Mouse (Mus musculus) mature B cell (primary cell): ENCODE measurements around the gene Kcnj13.

Experiments
- in situ Hi-C: fragments of 300-500 bp; cut with MboI; formaldehyde crosslinking; loops from 2 replicates; pipeline ENCODE4 v1.14.3; 2019

The Kcnj13 gene

DNA sequence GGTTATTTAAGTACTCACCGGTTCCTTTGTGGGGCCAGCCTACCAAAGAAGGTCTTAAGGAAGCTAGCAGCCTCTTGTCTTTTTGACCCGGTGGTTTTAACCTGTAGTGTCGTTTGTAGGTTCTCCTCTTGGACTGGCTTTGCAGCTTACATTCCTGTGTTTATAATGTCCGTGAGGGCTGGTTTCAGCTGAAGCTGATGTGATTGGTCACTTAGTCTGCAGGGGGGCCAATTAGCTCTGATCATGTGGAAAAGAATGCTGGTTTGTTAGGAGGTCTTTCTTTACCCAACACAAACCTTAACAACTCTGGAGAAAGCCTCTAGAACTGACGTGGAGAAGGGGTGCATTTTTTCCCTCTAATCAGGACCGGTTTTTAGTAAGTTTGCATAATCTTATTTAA is at the start of gene Kcnj13:
TSS of gene Kcnj13 (minus strand) at position 136 of the 400 bp plus-strand sequence.
- in situ Hi-C loops = no loop called here

DNA sequence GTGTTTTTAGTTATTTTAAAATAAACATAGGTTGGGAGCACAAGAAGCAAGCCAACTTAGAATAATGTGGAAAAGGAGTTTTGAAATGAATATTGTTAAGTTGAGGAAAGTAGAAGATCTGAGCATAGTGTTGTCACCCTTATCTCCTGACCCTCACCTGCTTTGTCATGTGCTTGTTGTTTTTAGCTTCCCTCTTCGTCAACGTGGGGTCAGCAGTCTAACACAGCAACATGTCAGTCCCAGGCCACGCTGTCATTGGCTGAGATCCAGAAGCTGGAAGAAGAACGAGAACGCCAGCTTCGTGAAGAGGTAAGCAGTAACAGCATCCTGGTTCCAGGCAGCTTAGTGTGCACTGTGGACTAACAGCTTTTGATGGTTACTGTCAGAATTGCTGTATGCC is 42.1 kb upstream of the Kcnj13 start:
- in situ Hi-C loops = loop anchor here (25.0 kb wide), 1 partner anchor 501 kb away; no protein-coding TSS in a partner anchor

DNA sequence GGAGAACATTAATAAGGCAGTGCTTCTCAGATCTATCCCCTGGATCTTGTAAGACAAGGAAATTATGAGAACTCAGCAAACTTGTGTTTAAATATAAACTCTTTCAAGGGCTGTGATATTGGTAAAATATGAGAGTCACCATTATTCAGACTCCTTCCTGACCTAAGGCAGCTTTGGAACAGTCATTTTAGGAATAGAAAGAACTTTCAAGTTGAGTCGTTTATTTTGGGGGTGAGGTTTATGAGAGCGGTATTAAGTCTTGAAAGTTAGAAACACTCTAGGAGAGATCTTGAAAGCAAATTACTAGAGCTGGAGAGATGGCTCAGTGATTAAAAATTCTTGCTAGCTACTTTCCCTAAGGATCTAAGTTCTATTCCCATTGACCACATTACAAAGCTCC is 40.6 kb upstream of the Kcnj13 start:
- in situ Hi-C loops = loop anchor here (25.0 kb wide), 1 partner anchor 502 kb away; no protein-coding TSS in a partner anchor

DNA sequence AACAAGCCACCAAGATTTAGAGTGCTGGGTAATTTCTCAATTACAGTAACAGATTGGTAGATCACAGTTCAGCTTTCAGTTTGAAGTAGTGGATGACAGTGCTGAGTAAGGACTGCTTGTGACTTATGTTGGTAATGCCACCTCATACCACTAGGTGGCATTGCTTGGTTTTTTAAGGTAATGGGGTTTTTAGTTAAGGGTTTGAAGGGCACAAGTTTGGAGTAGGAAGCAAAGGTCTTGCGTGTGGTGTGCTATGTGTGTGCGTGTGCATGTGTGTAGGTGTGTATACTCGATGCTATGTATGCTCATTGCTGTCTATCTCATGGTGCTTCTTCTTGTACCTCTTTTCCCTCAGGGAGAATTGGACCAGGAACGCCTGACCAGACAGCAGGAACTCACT is 24.2 kb upstream of the Kcnj13 start:
- in situ Hi-C loops = no loop called here

DNA sequence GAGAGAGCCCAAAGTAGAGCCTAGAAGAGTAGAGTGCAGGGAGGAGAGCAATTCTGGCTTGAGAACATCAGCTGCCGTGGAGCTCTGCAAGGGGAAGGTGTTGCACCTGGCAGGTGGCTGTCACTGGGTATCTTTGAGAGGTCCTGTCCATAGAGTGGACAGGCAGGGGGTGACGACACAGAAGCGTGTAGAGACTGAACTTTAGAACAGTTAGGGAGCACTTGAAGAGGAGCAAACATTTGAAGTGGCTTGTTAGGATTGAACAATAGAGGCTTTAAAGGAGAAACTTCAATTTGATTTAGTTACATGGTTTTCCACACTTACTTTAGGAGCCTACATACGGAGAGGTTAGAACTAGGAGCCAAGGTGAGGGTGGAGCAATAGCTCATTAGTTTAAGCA is 14.9 kb upstream of the Kcnj13 start:
- in situ Hi-C loops = no loop called here

DNA sequence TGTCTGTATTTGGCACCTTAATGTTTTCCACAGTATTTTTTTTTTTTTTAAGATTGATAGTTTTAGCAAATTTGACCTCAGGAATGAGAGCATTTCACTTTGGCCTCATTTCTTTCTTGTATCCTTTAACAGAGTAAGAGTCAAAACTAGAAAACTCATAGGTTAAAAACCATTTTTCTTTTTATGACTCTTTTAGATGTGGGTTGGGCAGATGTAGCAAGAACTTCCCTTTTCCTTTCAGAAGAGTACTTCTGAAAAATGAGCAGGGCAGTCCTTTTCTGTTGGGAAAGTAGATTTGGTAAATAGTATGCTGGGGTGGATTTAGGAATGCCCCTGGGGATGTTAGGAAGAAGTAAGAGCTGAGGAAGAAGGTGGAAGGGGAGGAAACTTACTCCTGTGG is 11.5 kb upstream of the Kcnj13 start:
- in situ Hi-C loops = no loop called here

DNA sequence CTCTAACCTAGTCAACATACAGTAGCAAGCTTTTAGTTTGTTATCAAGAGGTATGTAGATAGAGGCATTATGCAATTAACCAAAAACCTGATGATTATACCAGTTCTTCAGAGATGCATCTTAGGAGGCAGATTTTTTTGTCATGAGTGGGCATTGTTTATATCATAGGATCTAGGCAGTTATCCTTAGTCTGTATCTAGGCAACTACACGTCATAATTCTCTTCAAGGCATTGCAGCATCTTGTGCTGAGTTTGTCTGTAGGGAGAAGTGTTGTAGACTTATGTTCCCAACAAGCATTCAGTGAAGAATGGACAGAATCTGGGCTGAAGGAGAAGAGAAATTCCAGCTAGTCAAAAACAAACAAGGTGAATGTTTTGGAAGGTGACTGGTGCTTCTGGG is 10.2 kb upstream of the Kcnj13 start:
- in situ Hi-C loops = no loop called here

DNA sequence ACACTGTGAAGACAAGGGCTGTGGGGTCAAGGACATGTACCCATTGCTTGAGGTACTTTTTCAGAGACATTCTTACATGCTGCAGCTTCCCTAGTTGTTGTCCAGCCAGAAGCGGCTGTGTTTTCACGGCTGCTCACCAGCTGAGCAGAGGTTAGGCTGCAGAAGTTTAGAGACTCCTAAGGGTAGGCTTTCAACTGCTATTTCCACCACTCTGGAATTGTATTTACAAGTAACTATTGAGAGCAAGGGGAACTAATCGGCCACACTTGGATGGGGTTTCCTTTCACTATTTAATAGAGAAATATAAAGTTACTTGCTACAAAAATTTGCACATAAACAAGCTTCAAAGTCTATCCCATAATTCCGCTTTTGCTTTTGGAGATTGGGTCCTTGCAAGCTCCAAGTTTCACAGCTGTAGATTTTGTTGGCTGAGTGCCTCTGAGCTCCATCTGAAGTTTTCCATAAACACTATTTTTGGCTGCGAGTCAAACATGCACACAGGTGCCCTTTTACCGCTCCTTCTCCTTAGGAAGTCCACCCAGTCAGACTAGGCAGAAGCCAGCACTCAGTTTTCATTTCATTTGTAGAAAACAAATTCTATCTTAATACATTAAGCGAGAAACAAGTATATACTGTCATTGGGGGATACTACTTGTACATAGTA is 2.5 kb upstream of the Kcnj13 start:
- in situ Hi-C loops = no loop called here

DNA sequence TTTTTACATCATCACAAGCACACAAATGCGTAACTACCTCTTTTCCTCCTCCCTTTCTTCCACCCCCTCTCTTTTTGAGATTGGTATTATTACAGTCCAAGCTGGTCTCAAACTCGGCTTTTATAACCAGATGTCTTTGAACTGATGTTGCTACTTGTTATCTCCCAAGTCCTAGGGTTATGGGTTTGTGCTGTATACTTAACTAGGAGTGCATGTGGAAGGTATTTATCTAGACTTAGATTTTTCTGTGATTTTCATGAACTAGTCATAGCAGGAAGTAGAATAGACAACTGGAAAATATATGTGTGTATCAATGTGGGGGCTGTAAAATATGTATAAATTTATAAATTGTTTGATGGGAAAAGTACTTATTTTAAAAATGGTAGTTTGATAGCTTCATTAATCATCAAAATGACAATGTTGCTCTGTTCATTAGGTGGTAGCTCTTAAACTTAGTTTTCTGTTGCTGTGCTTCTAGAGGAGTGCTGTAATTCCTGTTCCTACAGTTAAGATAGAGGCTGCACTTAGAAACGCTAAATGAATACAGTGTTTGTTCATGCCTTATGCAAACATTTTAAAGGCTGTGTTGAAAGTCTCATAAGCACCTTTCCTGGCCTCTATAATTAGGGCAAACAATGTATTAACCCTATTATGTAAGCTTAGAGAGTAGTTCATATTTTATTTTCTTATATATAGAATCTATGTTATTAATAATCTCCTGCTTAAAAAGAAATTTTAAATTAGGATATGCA is 909 bp downstream of the Kcnj13 start:
- in situ Hi-C loops = no loop called here

DNA sequence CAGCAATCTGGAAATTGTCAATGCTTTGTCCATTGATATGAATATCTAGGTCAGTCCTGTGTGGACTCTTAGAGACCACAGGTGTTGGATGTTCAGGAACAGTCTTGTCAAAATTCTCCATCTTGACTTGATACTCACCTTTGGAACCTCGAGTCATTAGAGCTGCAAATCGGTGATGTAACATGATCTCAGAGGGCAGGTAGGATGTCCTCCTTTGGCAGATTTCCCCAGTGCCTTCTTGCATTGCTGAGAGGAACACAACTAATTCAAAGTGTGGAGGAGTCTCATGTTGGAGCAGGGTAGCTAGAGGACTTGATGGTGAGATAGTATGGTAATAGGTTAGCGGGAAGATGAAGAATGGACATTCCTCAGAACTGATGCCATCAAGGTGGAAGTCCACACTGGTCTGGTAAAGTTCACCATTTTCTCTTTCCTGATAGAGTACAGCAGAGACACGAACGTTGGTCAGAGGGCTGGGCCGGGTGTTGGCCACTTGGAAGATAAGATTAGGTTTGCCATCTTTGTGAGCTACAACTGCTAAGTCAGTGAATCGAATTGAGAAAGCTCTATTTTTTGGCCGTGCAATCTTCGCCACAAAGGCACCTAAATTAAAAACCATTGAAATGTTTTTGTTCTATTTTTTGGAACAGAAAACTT is 8.0 kb downstream of the Kcnj13 start:
- in situ Hi-C loops = no loop called here

DNA sequence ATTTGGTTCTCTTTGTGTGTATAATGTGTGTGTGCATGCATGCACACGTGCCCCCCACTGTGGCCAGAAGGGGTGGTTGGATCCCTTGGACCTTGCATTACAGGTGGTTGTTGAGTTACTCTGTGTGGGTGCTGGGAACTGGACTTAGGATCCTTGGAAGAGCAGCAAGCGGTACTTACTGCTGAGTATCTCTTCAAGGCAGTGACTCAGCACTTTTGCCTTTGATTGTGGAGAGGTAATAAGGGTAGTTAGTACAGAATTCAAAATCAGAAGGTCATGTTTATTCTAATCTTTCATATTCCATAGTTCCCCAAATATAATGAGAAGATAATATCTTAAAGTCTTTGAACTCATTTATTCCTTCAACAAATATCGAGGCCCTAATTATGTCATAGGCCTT is 13.4 kb downstream of the Kcnj13 start:
- in situ Hi-C loops = no loop called here

DNA sequence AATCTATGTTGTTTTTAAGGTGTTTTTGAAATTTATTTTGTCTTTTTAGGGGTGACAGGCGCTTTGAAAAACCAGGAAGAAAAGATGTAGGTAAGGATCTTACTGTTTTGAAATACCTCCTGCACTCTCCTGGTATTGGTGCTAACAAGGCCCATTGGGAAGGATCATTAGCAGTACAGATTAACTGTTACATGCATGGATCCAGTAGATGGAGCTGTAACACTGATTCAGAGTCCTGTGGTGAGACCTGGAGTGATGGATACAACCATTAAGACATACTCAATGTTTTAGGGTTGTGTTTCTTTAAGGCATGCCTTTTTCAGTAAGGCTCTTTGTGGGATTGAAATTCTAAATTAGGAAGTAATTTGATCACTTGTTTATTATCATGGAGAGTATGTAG is 14.6 kb downstream of the Kcnj13 start:
- in situ Hi-C loops = no loop called here

DNA sequence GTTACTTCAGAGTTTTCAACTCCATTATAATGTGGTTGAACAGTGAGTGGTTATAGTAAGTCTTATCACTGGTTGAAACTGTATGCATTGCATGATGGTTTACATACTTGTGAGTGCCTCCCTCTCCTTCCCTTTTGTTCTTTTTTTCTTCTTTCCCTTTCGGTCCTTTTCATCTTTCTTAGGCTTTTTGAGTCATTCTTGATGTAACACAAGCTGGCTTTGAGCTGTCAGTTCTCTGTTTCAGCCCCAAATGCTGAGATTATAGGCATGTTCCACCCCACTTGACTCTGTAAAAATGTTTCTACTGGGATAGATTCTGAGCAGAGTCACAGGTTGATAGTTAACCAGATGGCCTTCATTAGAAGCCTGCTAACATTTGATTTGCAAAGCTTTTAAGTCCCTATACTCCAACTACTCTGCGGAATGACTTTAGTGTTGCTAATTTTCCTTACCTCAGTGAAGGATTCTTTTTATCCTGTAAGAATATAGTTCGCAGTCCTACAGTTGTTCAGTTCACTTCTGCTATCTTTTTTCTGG is 16.4 kb downstream of the Kcnj13 start:
- in situ Hi-C loops = no loop called here

DNA sequence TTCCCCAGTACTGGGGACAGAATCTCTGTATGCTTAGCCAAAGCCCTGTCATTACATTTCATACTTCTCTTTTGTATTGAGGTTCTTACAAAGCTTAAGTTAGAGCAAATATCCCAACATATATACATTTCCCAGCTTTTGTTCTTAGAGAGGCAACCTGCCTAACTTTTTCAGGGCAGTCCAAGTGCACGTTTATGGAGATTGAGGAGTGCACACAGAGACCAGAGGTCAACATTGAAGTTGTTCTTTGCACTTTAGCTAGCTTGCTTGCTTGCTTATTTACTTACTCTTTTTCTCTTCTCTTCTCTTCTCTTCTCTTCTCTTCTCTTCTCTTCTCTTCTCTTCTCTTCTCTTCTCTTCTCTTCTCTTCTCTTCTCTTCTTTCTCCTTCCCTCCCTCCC is 34.3 kb downstream of the Kcnj13 start:
- in situ Hi-C loops = no loop called here

DNA sequence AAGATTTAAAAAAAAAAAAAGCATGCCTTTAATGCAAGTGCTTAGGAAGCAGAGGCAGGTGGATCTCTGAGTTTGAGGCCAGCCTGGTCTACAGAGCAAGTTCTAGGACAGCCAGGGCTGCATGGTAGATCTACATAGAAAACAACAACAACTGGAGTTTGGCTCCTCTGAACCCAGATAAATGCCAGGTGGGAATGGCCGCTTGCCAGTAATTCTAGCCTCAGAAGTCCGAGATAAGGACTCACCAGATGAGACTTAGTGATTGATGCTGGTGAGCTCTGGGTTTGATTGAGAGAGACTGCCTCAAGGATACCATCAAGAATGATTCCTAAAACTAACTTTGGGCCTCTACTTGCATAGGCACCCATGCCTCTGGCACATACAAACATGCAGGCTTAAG is 44.0 kb downstream of the Kcnj13 start:
- in situ Hi-C loops = no loop called here
